Mouse (Mus musculus): ENCODE measurements around the gene Col12a1. TPM values are rescaled to one million over a fixed set of nuclear protein-coding genes. Genes with fewer than 3 reads are reported as not detected.
"Not testable (repeated sequence)": the region's sequence is repeated elsewhere in the genome, so short reads cannot be mapped to it uniquely, and the experiment has no call there.

Col12a1 gene
- polyA plus RNA-seq, 1 experiment from 2014 or later = 28.2 TPM

DNA sequence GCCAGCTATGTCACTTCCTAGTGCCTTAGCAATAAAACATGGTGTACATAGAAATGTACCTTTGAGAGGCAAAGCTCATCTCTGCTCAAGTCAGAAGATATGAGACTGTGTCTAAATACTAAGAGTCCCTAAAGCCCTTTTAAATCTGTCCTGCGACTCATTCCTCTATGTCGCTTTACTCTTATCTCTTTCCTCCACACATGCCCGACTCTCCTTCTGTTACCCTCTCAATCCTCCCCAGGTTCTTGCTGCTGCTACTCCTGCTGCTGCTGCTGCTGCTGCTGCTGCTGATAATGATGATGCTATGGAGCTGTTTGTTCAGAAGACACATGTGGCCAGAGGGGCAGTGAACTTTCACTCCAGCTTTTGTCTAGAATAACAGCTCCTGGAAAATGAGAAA lies 31.4 kb downstream of the Col12a1 start:
- ATAC-seq (replicated peaks; ENCODE audit: insufficient number of reproducible peaks, low FRiP score, low TSS enrichment, low read depth) (no peak), DNase-seq (ENCODE audit: low spot score) (no peak)
- Histone ChIP-seq H3K9me3 (replicated peaks; ENCODE audit: control insufficient read depth, low read length) (no peaks in the 10 kb centered on the region), H3K4me2 (ENCODE audit: low read depth, low read length) (no peak overlapping the region), H3K27ac (replicated peaks; ENCODE audit: low read depth, low read length) (no peak overlapping the region), H3K9ac (replicated peaks; ENCODE audit: low read length) (no peak overlapping the region), H3K4me1 (ENCODE audit: control insufficient read depth, insufficient read depth, low read length) (no peaks in the 10 kb centered on the region), H3K27me3 (ENCODE audit: control insufficient read depth, insufficient read depth, low read length) (no peaks in the 10 kb centered on the region), H3K4me3 (ENCODE audit: low read depth, low read length) (no peak overlapping the region), H3K36me3 (replicated peaks; ENCODE audit: control insufficient read depth, insufficient read depth, low read depth, low read length) (no peaks in the 10 kb centered on the region)
- WGBS = 86% methylated on average over 3 of the region's 3 CpGs

DNA sequence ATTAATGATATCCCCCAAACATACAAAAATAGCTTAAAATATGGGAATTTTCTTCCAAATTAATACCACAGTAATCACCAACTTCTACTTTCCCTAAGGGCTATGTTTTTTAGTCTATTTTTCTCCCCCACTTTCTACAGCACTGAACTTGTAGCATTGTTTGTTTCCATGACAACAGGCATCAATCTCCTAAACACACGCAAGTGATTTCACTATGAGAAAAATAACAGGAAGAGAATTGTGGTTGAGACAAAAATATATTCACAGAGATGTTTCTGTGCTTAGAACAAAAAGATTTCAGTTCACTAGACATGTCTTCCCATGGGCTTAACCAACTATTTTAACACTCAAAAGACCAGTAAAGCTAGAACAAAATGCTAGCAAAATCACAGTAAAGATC lies 32.6 kb downstream of the Col12a1 start:
- H3K27me3 ChIP-seq (ENCODE audit: control insufficient read depth, insufficient read depth, low read length) = no peaks in the 10 kb centered on the region
- no peak overlapping the region for H3K4me2 ChIP-seq (ENCODE audit: low read depth, low read length)
- no peak overlapping the region for H3K4me3 ChIP-seq (ENCODE audit: low read depth, low read length)
- H3K9me3 ChIP-seq (replicated peaks; ENCODE audit: control insufficient read depth, low read length) = no peaks in the 10 kb centered on the region
- no peaks in the 10 kb centered on the region for H3K36me3 ChIP-seq (replicated peaks; ENCODE audit: control insufficient read depth, insufficient read depth, low read depth, low read length)
- no peak for ATAC-seq (replicated peaks; ENCODE audit: insufficient number of reproducible peaks, low FRiP score, low TSS enrichment, low read depth)
- no peak overlapping the region for H3K9ac ChIP-seq (replicated peaks; ENCODE audit: low read length)
- H3K4me1 ChIP-seq (ENCODE audit: control insufficient read depth, insufficient read depth, low read length) = no peaks in the 10 kb centered on the region
- WGBS = 57% methylated on average over 1 of the region's 1 CpGs
- no peak for DNase-seq (ENCODE audit: low spot score)
- H3K27ac ChIP-seq (replicated peaks; ENCODE audit: low read depth, low read length) = no peak overlapping the region

- H3K9me3 ChIP-seq (replicated peaks; ENCODE audit: control insufficient read depth, low read length) = no peaks in the 10 kb centered on the region
- H3K27me3 ChIP-seq (ENCODE audit: control insufficient read depth, insufficient read depth, low read length) = no peaks in the 10 kb centered on the region
- ATAC-seq (replicated peaks; ENCODE audit: insufficient number of reproducible peaks, low FRiP score, low TSS enrichment, low read depth) (no peak), DNase-seq (ENCODE audit: low spot score) (no peak)
- H3K4me1 ChIP-seq (ENCODE audit: control insufficient read depth, insufficient read depth, low read length) = no peaks in the 10 kb centered on the region; the same call in 1 of the 2 replicates
- WGBS = 56% methylated on average over 4 of the region's 4 CpGs
- no peak overlapping the region for H3K4me2 ChIP-seq (ENCODE audit: low read depth, low read length)
- no peak overlapping the region for H3K9ac ChIP-seq (replicated peaks; ENCODE audit: low read length)
- no peaks in the 10 kb centered on the region for H3K36me3 ChIP-seq (replicated peaks; ENCODE audit: control insufficient read depth, insufficient read depth, low read depth, low read length)
- H3K27ac ChIP-seq (replicated peaks; ENCODE audit: low read depth, low read length) = no peak overlapping the region
- H3K4me3 ChIP-seq (ENCODE audit: low read depth, low read length) = no peak overlapping the region
Measured at GRCm38 (mm10) chr9:79680453-79681240, 38.0 kb downstream of the Col12a1 start.

DNA sequence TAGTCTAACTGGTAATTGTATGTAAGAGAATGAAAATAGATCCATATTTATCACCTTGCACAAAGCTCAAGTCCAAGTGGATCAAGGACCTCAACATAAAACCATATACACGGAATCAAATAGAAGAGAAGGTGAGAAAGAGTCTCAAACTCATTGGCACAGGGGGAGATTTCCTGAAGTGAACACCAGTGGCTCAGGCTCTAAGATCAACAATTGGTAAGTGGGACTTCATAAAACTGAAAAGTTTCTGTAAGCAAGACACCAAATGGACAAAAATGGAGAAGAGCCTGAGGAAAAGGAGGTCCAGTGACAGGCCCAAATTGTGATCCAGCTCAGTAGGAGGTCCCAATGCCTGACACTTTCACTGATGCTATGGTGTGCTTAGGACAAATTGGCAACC lies 49.8 kb downstream of the Col12a1 start:
- not testable (repeated sequence) for ATAC-seq (replicated peaks; ENCODE audit: insufficient number of reproducible peaks, low FRiP score, low TSS enrichment, low read depth); H3K4me1 ChIP-seq (ENCODE audit: control insufficient read depth, insufficient read depth, low read length); H3K9ac ChIP-seq (replicated peaks; ENCODE audit: low read length); H3K27me3 ChIP-seq (ENCODE audit: control insufficient read depth, insufficient read depth, low read length); H3K9me3 ChIP-seq (replicated peaks; ENCODE audit: control insufficient read depth, low read length); H3K27ac ChIP-seq (replicated peaks; ENCODE audit: low read depth, low read length); H3K4me3 ChIP-seq (ENCODE audit: low read depth, low read length); H3K36me3 ChIP-seq (replicated peaks; ENCODE audit: control insufficient read depth, insufficient read depth, low read depth, low read length); H3K4me2 ChIP-seq (ENCODE audit: low read depth, low read length); DNase-seq (ENCODE audit: low spot score)
- WGBS = 96% methylated on average over 1 of the region's 1 CpGs

GRCm38 (mm10) chr9:79653327-79654150 lies 65.1 kb downstream of the Col12a1 start:
- no peak overlapping the region for H3K27ac ChIP-seq (replicated peaks; ENCODE audit: low read depth, low read length)
- H3K27me3 ChIP-seq (ENCODE audit: control insufficient read depth, insufficient read depth, low read length) = no peaks in the 10 kb centered on the region
- no peaks in the 10 kb centered on the region for H3K36me3 ChIP-seq (replicated peaks; ENCODE audit: control insufficient read depth, insufficient read depth, low read depth, low read length)
- peak; percentile 11 for DNase-seq (ENCODE audit: low spot score)
- no peak for ATAC-seq (replicated peaks; ENCODE audit: insufficient number of reproducible peaks, low FRiP score, low TSS enrichment, low read depth)
- H3K9ac ChIP-seq (replicated peaks; ENCODE audit: low read length) = no peak overlapping the region
- no peak overlapping the region for H3K4me3 ChIP-seq (ENCODE audit: low read depth, low read length)
- no peak overlapping the region for H3K4me2 ChIP-seq (ENCODE audit: low read depth, low read length)
- H3K9me3 ChIP-seq (replicated peaks; ENCODE audit: control insufficient read depth, low read length) = no peaks in the 10 kb centered on the region
- 80% methylated on average over 16 of the region's 16 CpGs for WGBS
- no peaks in the 10 kb centered on the region for H3K4me1 ChIP-seq (ENCODE audit: control insufficient read depth, insufficient read depth, low read length)

DNA sequence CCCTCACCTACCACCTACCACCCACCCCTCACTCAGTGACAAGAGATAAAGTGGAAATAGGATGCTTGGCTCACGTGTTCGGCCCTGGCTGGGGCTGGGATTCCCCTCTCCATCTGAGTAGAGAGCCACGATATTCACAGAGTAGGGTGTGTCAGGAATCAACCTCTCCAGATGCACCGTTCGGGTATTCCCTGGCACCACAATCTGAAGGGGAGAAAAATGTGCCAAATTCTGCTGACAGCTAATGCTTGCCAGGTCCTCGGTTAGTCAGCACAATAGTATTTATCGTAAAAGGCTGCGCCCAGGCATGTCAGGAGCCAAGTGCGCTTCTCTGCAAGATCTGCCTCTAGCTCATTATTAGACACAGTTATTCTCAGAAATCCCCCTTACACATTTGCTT lies 70.0 kb downstream of the Col12a1 start:
- H3K36me3 ChIP-seq (replicated peaks; ENCODE audit: control insufficient read depth, insufficient read depth, low read depth, low read length) = no peaks in the 10 kb centered on the region
- WGBS = 90% methylated on average over 9 of the region's 9 CpGs
- no peak overlapping the region for H3K9ac ChIP-seq (replicated peaks; ENCODE audit: low read length)
- H3K27ac ChIP-seq (replicated peaks; ENCODE audit: low read depth, low read length) = no peak overlapping the region
- H3K9me3 ChIP-seq (replicated peaks; ENCODE audit: control insufficient read depth, low read length) = no peaks in the 10 kb centered on the region
- H3K4me1 ChIP-seq (ENCODE audit: control insufficient read depth, insufficient read depth, low read length) = no peaks in the 10 kb centered on the region
- H3K4me3 ChIP-seq (ENCODE audit: low read depth, low read length) = no peak overlapping the region
- ATAC-seq (replicated peaks; ENCODE audit: insufficient number of reproducible peaks, low FRiP score, low TSS enrichment, low read depth) = no peak
- no peak overlapping the region for H3K4me2 ChIP-seq (ENCODE audit: low read depth, low read length)
- H3K27me3 ChIP-seq (ENCODE audit: control insufficient read depth, insufficient read depth, low read length) = no peaks in the 10 kb centered on the region
- no peak for DNase-seq (ENCODE audit: low spot score)

DNA sequence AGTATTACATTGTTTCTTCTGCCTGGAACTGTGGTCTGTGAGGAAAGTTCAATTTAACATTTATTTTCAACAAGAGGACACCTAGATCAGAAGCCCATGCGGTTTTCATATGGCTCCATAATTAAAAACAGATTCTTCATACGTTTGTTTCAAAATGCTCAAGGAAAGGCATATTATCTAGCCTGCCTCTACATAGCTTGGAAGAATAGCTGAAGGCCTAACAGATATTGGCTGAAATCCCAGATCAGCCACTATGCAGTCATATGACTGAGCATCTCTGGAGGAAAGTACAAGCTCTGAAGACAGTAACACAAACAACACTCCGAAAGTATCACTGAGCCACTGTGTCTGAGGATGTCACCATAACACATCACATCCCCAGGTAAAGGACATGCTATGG lies 72.9 kb downstream of the Col12a1 start:
- no peak overlapping the region for H3K4me2 ChIP-seq (ENCODE audit: low read depth, low read length)
- no peaks in the 10 kb centered on the region for H3K36me3 ChIP-seq (replicated peaks; ENCODE audit: control insufficient read depth, insufficient read depth, low read depth, low read length)
- H3K4me3 ChIP-seq (ENCODE audit: low read depth, low read length) = no peak overlapping the region
- DNase-seq (ENCODE audit: low spot score) (peak; percentile 52), ATAC-seq (replicated peaks; ENCODE audit: insufficient number of reproducible peaks, low FRiP score, low TSS enrichment, low read depth) (no peak; the same call in 1 of the 2 replicates)
- no peaks in the 10 kb centered on the region for H3K9me3 ChIP-seq (replicated peaks; ENCODE audit: control insufficient read depth, low read length)
- 56% methylated on average over 3 of the region's 3 CpGs for WGBS
- H3K27ac ChIP-seq (replicated peaks; ENCODE audit: low read depth, low read length) = no peak overlapping the region
- no peaks in the 10 kb centered on the region for H3K4me1 ChIP-seq (ENCODE audit: control insufficient read depth, insufficient read depth, low read length)
- no peak overlapping the region for H3K9ac ChIP-seq (replicated peaks; ENCODE audit: low read length)
- H3K27me3 ChIP-seq (ENCODE audit: control insufficient read depth, insufficient read depth, low read length) = no peaks in the 10 kb centered on the region
